Mouse (Mus musculus): ENCODE measurements around the gene Rgl2. TPM values are rescaled to one million over a fixed set of nuclear protein-coding genes. Genes with fewer than 3 reads are reported as not detected.

The Rgl2 gene
- polyA plus RNA-seq, 1 experiment, result 31.7 TPM

- peaks cover 23% of the 10 kb centered on the region for H3K79me3 ChIP-seq (ENCODE audit: low read depth)
- H3K36me3 ChIP-seq (ENCODE audit: control insufficient read depth, insufficient read depth), result peaks cover 9% of the 10 kb centered on the region
- no peak overlapping the region for H3ac ChIP-seq (ENCODE audit: control insufficient read depth, insufficient read length, low read depth)
- no peak overlapping the region for H3K4me3 ChIP-seq (ENCODE audit: insufficient read depth, poor library complexity, severe bottlenecking)
- no peaks in the 10 kb centered on the region for H3K27me3 ChIP-seq (ENCODE audit: control insufficient read depth, insufficient read depth, insufficient read length)
- TF ChIP-seq CTCF (IDR thresholded peaks at IDR 0.05; ENCODE audit: control insufficient read depth, insufficient read depth, insufficient read length) (no peak), CEBPB (IDR thresholded peaks at IDR 0.05; ENCODE audit: low read depth) (no peak), MAX (IDR thresholded peaks at IDR 0.05) (no peak), FOSL1 (IDR thresholded peaks at IDR 0.05; ENCODE audit: insufficient read depth, low read length, poor library complexity, severe bottlenecking) (no peak), MYOG (IDR thresholded peaks at IDR 0.05; ENCODE audit: control insufficient read depth, extremely low read depth, insufficient read length) (no peak), USF1 (IDR thresholded peaks at IDR 0.05; ENCODE audit: low read depth) (no peak), MYOD1 (IDR thresholded peaks at IDR 0.05; ENCODE audit: control insufficient read depth, insufficient read length, low read depth) (no peak)
- peaks cover 28% of the 10 kb centered on the region for H3K79me2 ChIP-seq (ENCODE audit: control insufficient read depth, insufficient read depth)
These were observed 29.8 kb downstream of the Rgl2 start for GRCm38 (mm10) chr17:33959135-33959534.

GRCm38 (mm10) chr17:33959948-33960347, 30.6 kb downstream of the Rgl2 start:
- Histone ChIP-seq H3K36me3 (ENCODE audit: control insufficient read depth, insufficient read depth) (peaks cover 1% of the 10 kb centered on the region), H3K4me3 (ENCODE audit: insufficient read depth, poor library complexity, severe bottlenecking) (no peak overlapping the region), H3K79me2 (ENCODE audit: control insufficient read depth, insufficient read depth) (peaks cover 20% of the 10 kb centered on the region), H3ac (ENCODE audit: control insufficient read depth, insufficient read length, low read depth) (no peak overlapping the region), H3K27me3 (ENCODE audit: control insufficient read depth, insufficient read depth, insufficient read length) (no peaks in the 10 kb centered on the region), H3K79me3 (ENCODE audit: low read depth) (peaks cover 14% of the 10 kb centered on the region)
- TF ChIP-seq MYOD1 (IDR thresholded peaks at IDR 0.05; ENCODE audit: control insufficient read depth, insufficient read length, low read depth) (no peak), CEBPB (IDR thresholded peaks at IDR 0.05; ENCODE audit: low read depth) (no peak), FOSL1 (IDR thresholded peaks at IDR 0.05; ENCODE audit: insufficient read depth, low read length, poor library complexity, severe bottlenecking) (no peak), CTCF (IDR thresholded peaks at IDR 0.05; ENCODE audit: control insufficient read depth, insufficient read depth, insufficient read length) (no peak), MAX (IDR thresholded peaks at IDR 0.05) (no peak), USF1 (IDR thresholded peaks at IDR 0.05; ENCODE audit: low read depth) (no peak), MYOG (IDR thresholded peaks at IDR 0.05; ENCODE audit: control insufficient read depth, extremely low read depth, insufficient read length) (no peak)

GRCm38 (mm10) chr17:33962876-33963275, 33.5 kb downstream of the Rgl2 start:
- Histone ChIP-seq H3ac (ENCODE audit: control insufficient read depth, insufficient read length, low read depth) (no peak overlapping the region), H3K36me3 (ENCODE audit: control insufficient read depth, insufficient read depth) (no peaks in the 10 kb centered on the region), H3K27me3 (ENCODE audit: control insufficient read depth, insufficient read depth, insufficient read length) (no peaks in the 10 kb centered on the region), H3K4me3 (ENCODE audit: insufficient read depth, poor library complexity, severe bottlenecking) (no peak overlapping the region), H3K79me3 (ENCODE audit: low read depth) (no peaks in the 10 kb centered on the region), H3K79me2 (ENCODE audit: control insufficient read depth, insufficient read depth) (no peaks in the 10 kb centered on the region)
- no peak for TF ChIP-seq MAX (IDR thresholded peaks at IDR 0.05)
- no peak for TF ChIP-seq MYOD1 (IDR thresholded peaks at IDR 0.05; ENCODE audit: control insufficient read depth, insufficient read length, low read depth)
- no peak for TF ChIP-seq CTCF (IDR thresholded peaks at IDR 0.05; ENCODE audit: control insufficient read depth, insufficient read depth, insufficient read length)

GRCm38 (mm10) chr17:33965082-33965845, 35.9 kb downstream of the Rgl2 start:
- no peaks in the 10 kb centered on the region for H3K79me2 ChIP-seq (ENCODE audit: control insufficient read depth, insufficient read depth)
- H3K79me3 ChIP-seq (ENCODE audit: low read depth), result no peaks in the 10 kb centered on the region
- no peak for TF ChIP-seq USF1 (IDR thresholded peaks at IDR 0.05; ENCODE audit: low read depth)
- TF ChIP-seq FOSL1 (IDR thresholded peaks at IDR 0.05; ENCODE audit: insufficient read depth, low read length, poor library complexity, severe bottlenecking), result no peak
- TF ChIP-seq MYOD1 (IDR thresholded peaks at IDR 0.05; ENCODE audit: control insufficient read depth, insufficient read length, low read depth), result no peak
- TF ChIP-seq MYOG (IDR thresholded peaks at IDR 0.05; ENCODE audit: control insufficient read depth, extremely low read depth, insufficient read length), result no peak
- no peak for TF ChIP-seq CEBPB (IDR thresholded peaks at IDR 0.05; ENCODE audit: low read depth)
- no peak for TF ChIP-seq MAX (IDR thresholded peaks at IDR 0.05)
- TF ChIP-seq CTCF (IDR thresholded peaks at IDR 0.05; ENCODE audit: control insufficient read depth, insufficient read depth, insufficient read length), result no peak
- H3K36me3 ChIP-seq (ENCODE audit: control insufficient read depth, insufficient read depth), result no peaks in the 10 kb centered on the region
- no peak overlapping the region for H3ac ChIP-seq (ENCODE audit: control insufficient read depth, insufficient read length, low read depth)
- no peaks in the 10 kb centered on the region for H3K27me3 ChIP-seq (ENCODE audit: control insufficient read depth, insufficient read depth, insufficient read length)
- H3K4me3 ChIP-seq (ENCODE audit: insufficient read depth, poor library complexity, severe bottlenecking), result no peak overlapping the region

- H3K4me3 ChIP-seq (ENCODE audit: insufficient read depth, poor library complexity, severe bottlenecking), result no peak overlapping the region
- no peaks in the 10 kb centered on the region for H3K79me3 ChIP-seq (ENCODE audit: low read depth)
- H3K79me2 ChIP-seq (ENCODE audit: control insufficient read depth, insufficient read depth), result no peaks in the 10 kb centered on the region
- no peaks in the 10 kb centered on the region for H3K36me3 ChIP-seq (ENCODE audit: control insufficient read depth, insufficient read depth)
- no peaks in the 10 kb centered on the region for H3K27me3 ChIP-seq (ENCODE audit: control insufficient read depth, insufficient read depth, insufficient read length)
- H3ac ChIP-seq (ENCODE audit: control insufficient read depth, insufficient read length, low read depth), result no peak overlapping the region
- TF ChIP-seq FOSL1 (IDR thresholded peaks at IDR 0.05; ENCODE audit: insufficient read depth, low read length, poor library complexity, severe bottlenecking) (no peak), MYOG (IDR thresholded peaks at IDR 0.05; ENCODE audit: control insufficient read depth, extremely low read depth, insufficient read length) (no peak), CEBPB (IDR thresholded peaks at IDR 0.05; ENCODE audit: low read depth) (no peak), MYOD1 (IDR thresholded peaks at IDR 0.05; ENCODE audit: control insufficient read depth, insufficient read length, low read depth) (no peak), USF1 (IDR thresholded peaks at IDR 0.05; ENCODE audit: low read depth) (no peak), MAX (IDR thresholded peaks at IDR 0.05) (no peak), CTCF (IDR thresholded peaks at IDR 0.05; ENCODE audit: control insufficient read depth, insufficient read depth, insufficient read length) (no peak)
These were observed 36.7 kb downstream of the Rgl2 start for GRCm38 (mm10) chr17:33965846-33966550.

All from C2C12 (cell line).